Mouse (Mus musculus) adrenal gland, postnatal 14 days (tissue): ENCODE measurements around the gene Olfr649. TPM values are rescaled to one million over a fixed set of nuclear protein-coding genes. Genes with fewer than 3 reads are reported as not detected.

ENCODE experiments used
- DNase-seq: peaks from one replicate; pipeline ENCODE4 v3.0.0; 2021; ENCODE audit warnings: mixed read lengths
- long read RNA-seq, 2 experiments: library from polyadenylated mRNA; stranded (forward); transcript quantifications; one replicate each; pipeline ENCODE4 v2.0.0; 2021
- total RNA-seq: library from RNA; stranded (reverse); gene quantifications from 2 replicates; pipeline ENCODE4 v1.2.3, GENCODE M21; 2021

Gene Olfr649
- total RNA-seq, result not detected in 2 replicates
- long read RNA-seq, experiment 1, result 0 reads
- long read RNA-seq, experiment 2, result 0 reads

DNA sequence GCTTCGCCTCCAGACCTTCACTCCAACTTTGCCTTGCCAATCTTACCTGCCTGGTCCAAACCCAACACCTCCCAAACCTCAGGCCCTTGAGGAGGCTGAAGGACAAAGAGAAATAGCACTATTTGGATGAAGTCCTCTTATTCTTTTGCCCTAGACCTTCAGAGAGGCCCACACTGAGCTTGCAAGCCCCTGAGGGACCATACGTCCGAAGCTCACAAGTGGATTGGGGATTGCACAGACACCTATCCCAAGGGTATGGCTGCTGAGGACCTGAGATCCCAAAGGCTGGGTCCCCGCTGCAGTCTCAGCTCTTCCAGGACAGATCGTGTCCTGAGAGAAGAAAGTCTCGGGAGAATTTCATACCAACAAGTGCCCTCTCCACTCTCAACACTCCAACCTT lies at the start of gene Olfr649:
Gene Olfr649 (minus strand): TSS at position 101 of the 400 bp plus-strand sequence.
- DNase-seq, result no peak

DNA sequence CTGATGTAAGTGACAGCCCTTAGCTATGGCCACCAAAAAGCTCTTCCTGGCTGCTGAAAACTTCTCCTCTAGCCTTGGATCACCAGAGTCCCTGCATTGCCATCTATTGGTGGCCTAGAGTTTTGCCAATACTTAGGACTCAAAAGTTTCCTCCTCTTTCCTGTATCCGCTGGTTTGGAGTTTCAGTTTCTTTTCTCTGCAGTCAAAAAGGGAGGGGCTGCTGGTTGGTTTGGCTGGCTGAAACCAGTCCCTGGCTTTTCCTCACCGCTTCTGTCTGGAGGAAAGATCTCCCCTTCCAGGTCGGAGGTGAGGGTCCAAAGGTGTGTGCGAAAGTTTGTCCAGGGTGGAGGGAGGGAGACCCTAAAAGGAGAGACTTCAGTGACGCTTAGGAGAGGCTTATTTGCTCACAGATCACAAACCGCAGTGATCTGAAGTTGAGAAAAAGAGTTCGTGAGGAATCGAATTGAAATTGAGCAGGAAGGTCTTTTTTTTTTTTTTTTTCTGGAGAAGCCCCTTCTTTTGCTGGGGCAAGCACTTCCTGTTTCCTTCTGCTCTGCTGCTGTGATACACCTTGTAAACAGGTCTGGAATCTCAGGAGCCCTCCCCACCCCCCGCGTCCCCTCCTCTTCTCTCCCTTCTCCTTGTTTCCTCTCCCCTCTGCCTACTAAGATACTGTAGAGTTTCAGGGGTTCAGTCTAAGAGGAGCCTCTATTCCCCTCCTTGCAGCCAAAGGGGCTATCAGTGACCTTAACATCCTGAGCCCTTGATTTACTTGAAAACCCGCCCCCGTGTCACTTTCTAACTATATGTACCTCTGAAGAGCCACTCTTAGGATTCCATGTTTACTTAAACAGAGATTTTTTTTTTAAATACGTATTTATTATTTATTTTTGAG lies 48.7 kb upstream of the Olfr649 start, which contains the start of gene Trim34a:
Gene Trim34a (plus strand): TSS at position 171 of the 895 bp plus-strand sequence.
- DNase-seq, result peak; percentile 76

- DNase-seq, result no peak
Measured at GRCm38 (mm10) chr7:104243616-104244015, 47.8 kb upstream of the Olfr649 start.

GRCm38 (mm10) chr7:104240857-104241256 lies 45.1 kb upstream of the Olfr649 start:
- DNase-seq, result no peak

- DNase-seq, result peak; percentile 48
Measured at GRCm38 (mm10) chr7:104231203-104231602, 35.4 kb upstream of the Olfr649 start.

DNA sequence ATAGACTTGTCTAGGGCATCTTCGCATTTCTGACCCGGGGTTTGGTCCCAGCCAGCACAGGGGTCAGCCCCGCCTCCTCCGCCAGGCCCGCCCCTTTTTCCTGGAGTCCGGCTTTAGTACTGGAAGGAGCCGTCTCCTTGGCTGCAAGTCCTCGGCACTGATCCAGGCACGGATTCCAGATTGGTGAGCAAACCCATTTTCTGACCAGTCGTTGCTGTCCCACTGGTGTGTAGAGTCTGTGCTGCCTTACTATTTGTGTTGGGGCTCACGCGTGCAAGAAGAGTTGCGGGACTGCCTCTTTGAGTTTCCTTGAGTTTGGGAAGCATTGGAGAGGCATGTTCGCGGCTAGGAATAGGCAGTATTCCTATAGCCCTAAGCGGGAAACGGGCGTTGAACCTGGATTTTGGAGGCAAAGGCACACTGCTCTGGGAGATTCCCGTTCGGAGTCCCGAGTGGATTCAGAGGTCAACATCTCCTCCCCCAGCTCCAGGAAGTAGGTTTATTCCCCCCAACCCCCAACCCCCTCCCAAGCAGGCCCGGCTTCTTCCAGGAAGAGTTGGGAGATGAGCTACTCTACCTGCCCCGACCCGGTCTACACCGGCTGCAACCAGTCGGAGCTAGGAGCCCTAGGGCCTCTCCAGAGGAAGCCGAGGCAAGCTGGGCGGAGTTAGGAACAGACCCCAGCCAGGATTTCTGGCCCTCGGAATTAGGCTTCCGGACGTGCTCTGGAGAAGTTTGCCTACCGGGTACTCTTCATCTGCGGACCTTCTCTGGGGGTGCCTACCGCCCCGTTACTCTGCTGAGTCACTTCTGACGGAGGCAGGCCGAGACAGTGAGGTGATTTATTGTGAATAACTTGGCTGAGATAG lies 23.1 kb upstream of the Olfr649 start, which contains the start of gene Trim6:
Gene Trim6 (plus strand): TSS at position 93 of the 869 bp plus-strand sequence.
- peak; percentile 91 for DNase-seq

- no peak for DNase-seq
Measured at GRCm38 (mm10) chr7:104217881-104218280, 22.1 kb upstream of the Olfr649 start.

- no peak for DNase-seq
Measured at GRCm38 (mm10) chr7:104216011-104216535, 20.3 kb upstream of the Olfr649 start.

GRCm38 (mm10) chr7:104206197-104206596 lies 10.4 kb upstream of the Olfr649 start:
- DNase-seq, result no peak

DNA sequence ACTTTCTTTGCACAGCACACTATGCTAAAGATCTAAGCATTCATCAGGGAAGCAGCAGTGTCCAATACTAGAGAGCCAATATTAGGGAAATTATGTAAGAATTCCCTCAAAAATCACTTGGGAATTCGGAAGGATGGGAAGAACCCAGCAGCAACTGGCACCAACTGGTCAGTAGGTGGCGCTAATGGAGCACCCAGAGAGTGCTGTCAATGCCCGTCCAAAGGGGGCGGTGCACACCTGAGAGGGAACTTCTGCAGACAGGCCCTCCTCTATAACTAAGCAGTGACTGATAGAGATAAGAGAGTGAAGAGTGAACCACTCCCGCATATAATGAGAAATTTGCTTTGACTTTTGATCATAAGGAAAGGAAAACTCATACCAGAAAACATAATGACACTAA lies 4.0 kb upstream of the Olfr649 start:
- DNase-seq, result peak; percentile 86

- no peak for DNase-seq
Measured at GRCm38 (mm10) chr7:104191275-104191674, 4.5 kb downstream of the Olfr649 start.

- no peak for DNase-seq
Measured at GRCm38 (mm10) chr7:104183292-104183691, 12.5 kb downstream of the Olfr649 start, which contains the start of gene Olfr648. TSS of gene Olfr648 (minus strand) at chr7:104183392.

DNA sequence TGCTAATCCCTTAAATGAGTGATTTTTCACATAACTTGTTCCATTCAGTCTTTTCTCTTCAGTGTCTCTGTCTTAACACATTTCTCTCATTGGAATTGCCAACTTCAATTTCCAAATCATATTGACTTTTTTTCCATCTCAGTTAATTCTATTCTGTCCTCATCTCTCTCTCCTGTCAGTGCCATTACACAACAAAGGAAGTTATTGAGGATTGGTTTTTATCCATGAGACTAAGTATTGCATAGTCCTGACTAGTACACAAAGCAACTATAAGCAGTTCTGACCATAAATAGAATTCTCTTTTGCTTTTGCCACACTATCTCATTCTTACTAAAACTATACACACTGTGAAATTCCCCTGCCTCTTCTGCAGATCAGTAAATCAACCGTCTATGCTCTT lies 16.7 kb downstream of the Olfr649 start:
- no peak for DNase-seq

DNA sequence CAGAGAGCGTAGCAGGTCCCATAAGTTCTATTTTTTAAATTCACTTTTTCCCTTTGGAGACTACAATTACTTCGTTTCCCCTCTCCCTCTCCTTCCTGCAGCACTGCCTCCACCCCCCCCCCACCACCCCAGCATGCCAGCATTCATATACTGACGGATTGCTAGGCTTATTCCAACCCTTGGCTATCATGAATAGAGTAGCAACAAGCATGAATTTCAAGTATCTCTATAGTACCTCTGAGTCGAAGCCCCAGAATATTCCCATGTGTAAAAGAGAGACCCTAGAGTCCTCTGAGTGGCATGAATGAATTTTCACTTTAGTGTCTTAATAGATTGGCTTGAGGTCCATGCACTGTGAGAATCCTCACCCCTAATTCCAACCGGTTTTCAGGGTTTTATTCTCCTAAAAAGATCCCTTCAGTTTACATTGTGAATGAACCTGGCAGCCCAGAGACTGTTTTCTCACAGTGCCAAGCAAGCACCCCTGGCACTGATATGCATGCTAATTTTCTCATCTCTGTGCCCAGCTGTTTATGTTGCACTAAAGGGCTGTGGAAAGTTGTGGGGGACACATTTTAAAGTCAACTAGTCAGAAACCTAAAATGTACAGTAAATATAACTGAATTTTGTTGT lies 17.2 kb downstream of the Olfr649 start:
- DNase-seq, result no peak

DNA sequence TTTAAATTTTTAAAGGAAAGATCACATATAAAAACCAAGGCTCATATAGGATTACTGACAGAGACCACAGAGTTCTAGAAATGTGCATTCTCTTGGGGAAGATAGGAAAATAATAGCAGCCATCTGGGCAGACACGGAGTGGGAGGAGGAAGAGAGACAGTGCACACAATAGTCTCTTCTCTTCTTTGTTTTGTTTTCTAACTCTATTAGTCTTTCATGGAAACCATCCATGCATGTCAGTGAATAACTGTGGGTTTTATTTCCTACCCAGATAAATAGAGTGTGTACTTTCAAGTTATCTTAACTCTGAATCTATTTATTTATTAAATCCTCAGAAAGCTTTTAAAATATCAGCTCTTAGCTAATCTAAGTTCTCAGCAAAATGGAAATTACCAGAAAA lies 20.7 kb downstream of the Olfr649 start:
- no peak for DNase-seq

- no peak for DNase-seq
Measured at GRCm38 (mm10) chr7:104169634-104170204, 26.1 kb downstream of the Olfr649 start.

DNA sequence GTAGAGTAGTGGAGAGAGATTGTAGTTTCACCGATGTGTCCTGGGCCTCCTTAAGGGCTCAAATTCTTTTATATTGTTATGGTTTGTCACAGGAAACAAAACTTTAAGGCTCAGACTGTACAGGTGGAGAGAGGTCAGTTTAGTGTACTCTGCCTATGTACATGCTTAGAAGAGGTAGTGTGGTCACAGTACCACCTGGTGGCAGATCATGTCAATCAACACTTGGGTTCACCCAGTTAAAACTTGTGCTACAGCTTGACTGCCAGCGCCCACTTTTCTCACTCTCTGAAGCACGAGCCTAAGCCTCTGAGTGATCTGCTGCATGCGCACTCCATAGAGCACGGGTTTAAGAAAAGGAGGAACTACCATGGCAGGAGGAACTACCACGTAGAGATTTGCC lies 28.7 kb downstream of the Olfr649 start:
- no peak for DNase-seq

DNA sequence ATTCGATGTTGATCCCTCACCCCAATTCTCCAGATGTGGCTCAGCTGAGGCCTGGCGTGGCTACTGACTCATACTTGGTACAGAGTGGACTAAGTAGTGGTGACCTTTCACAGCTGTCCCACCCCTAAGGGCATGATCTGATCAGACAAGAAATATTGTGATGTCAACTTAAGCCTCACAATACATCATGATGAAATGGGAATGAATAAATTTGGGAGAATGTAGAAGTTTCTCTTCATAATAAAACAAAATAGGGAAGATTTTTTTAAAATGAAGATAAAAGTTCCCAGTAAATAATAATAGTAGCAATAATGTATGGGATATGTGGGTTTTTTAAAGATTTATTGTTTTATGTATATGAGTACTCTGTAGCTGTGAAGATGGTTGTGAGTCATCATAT lies 45.3 kb downstream of the Olfr649 start, which contains the start of gene Ubqlnl:
Gene Ubqlnl (minus strand): TSS at position 101 of the 400 bp plus-strand sequence.
- no peak for DNase-seq

DNA sequence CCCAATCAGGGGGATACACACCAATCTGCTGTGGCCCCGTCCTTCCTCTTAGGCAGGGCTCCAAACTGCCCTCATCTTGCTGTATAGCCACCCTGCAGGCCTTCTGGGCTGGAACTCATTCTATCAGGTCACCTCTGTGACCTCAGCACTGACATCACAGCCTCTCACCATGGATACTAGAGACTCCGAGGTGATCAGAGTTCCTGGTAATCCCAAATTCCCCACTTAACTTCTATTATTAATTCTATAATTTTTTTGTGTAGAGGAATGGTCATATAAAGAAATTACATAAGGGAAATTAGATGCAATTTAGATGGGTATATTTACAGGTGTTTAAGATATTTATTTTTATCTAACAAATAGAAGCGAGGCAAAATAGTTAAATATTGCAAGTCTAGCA lies 52.6 kb downstream of the Olfr649 start, which contains the start of gene Ubqln3:
Gene Ubqln3 (minus strand): TSS at position 101 of the 400 bp plus-strand sequence.
- no peak for DNase-seq
